13 mouse cellular contexts compared by ENCODE assay signal in the genomic region with DNA sequence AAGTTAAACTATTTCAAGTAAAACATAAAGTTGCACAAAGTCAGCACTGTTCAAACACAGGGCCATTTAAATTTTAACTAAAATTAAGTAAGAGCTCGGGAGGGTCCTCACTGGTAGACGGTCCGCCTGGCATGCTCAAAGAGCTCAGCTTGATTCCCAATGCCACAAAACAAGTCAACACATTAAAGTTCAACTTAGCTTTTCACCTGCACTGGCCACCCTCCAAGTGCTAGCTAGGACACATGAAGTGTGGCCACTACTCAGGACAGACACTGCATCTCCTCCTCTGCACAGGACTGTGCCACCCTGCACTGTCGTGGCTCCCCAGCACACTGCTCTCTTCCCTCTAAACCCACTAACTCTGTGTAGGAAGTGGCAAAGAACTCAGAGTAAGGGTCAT. TPM values are rescaled to one million over a fixed set of nuclear protein-coding genes. Genes with fewer than 3 reads are reported as not detected.
A peak's percentile ranks its signal among the peaks of the same experiment; 100 is the strongest.
DNase-seq lines count a peak whose midpoint lies in the region; ATAC-seq and TF ChIP-seq lines count a peak whose summit lies in the region.
"Had no signal": no experiment of that assay in that cellular context is flagged by ENCODE, and none has a peak within 500 bp of the region (broad histone marks: within the 10 kb centered on the region; RNA-seq: fewer than 3 reads in every experiment).

No protein-coding gene starts in this region.

- H3K36me3 ChIP-seq in liver, adult 2 months (ENCODE audit: control insufficient read depth, insufficient read depth, low read length), result no peaks in the 10 kb centered on the region
- no peaks in the 10 kb centered on the region for H3K36me3 ChIP-seq in kidney, postnatal 0 days (ENCODE audit: insufficient read depth, low read length)
- no peaks in the 10 kb centered on the region for H3K36me3 ChIP-seq in liver, embryonic 16.5 days (ENCODE audit: control insufficient read depth, insufficient read depth)

- H3K27ac ChIP-seq in liver, adult 2 months (replicated peaks; ENCODE audit: insufficient read depth, low read depth, low read length), result peak overlapping the region; percentile 79
- H3K27ac ChIP-seq in kidney, postnatal 0 days, result peak overlapping the region; percentile 13; the same call in 1 of the 2 replicates
- H3K27ac ChIP-seq in liver, embryonic 16.5 days (ENCODE audit: low read length), result peak overlapping the region; percentile 79
- H3K27ac ChIP-seq: embryonic facial prominence, embryonic 15.5 days; midbrain, embryonic 13.5 days had no signal

- H3K4me2 ChIP-seq in kidney, postnatal 0 days (ENCODE audit: low read length), result peak overlapping the region; percentile 10; the same call in 1 of the 2 replicates
- peak overlapping the region; percentile 29 for H3K4me2 ChIP-seq in liver, embryonic 16.5 days (ENCODE audit: low read depth, low read length)
- H3K4me2 ChIP-seq: embryonic facial prominence, embryonic 15.5 days; midbrain, embryonic 13.5 days had no signal

- WGBS in liver, adult 2 months, result 9% methylated on average over 4 of the region's 4 CpGs
- WGBS in kidney, postnatal 0 days, result 49% methylated on average over 4 of the region's 4 CpGs
- WGBS in liver, embryonic 16.5 days (ENCODE audit: insufficient replicate concordance), result 59% methylated on average over 4 of the region's 4 CpGs

- H3K79me2 ChIP-seq in liver, adult 2 months (ENCODE audit: control insufficient read depth, insufficient read depth, low read length), result peaks cover 55% of the 10 kb centered on the region

- peak overlapping the region; percentile 27 for H3K9ac ChIP-seq in liver, adult 2 months (ENCODE audit: low read depth, low read length)
- H3K9ac ChIP-seq in kidney, postnatal 0 days (ENCODE audit: low read depth, low read length), result no peak overlapping the region
- H3K9ac ChIP-seq in liver, embryonic 16.5 days (ENCODE audit: low read depth, low read length), result no peak overlapping the region
- H3K9ac ChIP-seq: embryonic facial prominence, embryonic 15.5 days had no signal

- no peaks in the 10 kb centered on the region for H3K9me3 ChIP-seq in kidney, postnatal 0 days (replicated peaks; ENCODE audit: low read length)
- H3K9me3 ChIP-seq in liver, embryonic 16.5 days (replicated peaks; ENCODE audit: control insufficient read depth, low read length), result no peaks in the 10 kb centered on the region
- H3K9me3 ChIP-seq: embryonic facial prominence, embryonic 15.5 days; midbrain, embryonic 13.5 days had no signal

- TF ChIP-seq POLR2A in liver, adult 2 months (IDR thresholded peaks at IDR 0.05; ENCODE audit: extremely low read depth, insufficient read depth, low read length), result no peak

- H3K4me3 ChIP-seq in liver, adult 2 months (ENCODE audit: insufficient read depth, low read depth, low read length), result no peak overlapping the region
- H3K4me3 ChIP-seq in kidney, postnatal 0 days (replicated peaks; ENCODE audit: low read depth, low read length), result no peak overlapping the region
- H3K4me3 ChIP-seq in liver, embryonic 16.5 days (ENCODE audit: low read depth, low read length), result no peak overlapping the region
- H3K4me3 ChIP-seq: embryonic facial prominence, embryonic 15.5 days; midbrain, embryonic 13.5 days had no signal

- TF ChIP-seq CTCF in liver, adult 2 months (IDR thresholded peaks at IDR 0.05; ENCODE audit: low read depth, low read length), result no peak
- TF ChIP-seq CTCF in kidney, postnatal 0 days (IDR thresholded peaks at IDR 0.05; ENCODE audit: low read depth), result no peak

- peaks cover 63% of the 10 kb centered on the region for H3K4me1 ChIP-seq in liver, adult 2 months (ENCODE audit: control insufficient read depth, insufficient read depth, low read length)
- peaks cover 40% of the 10 kb centered on the region; the same call in 1 of the 2 replicates for H3K4me1 ChIP-seq in kidney, postnatal 0 days (replicated peaks; ENCODE audit: insufficient read depth, low read length)
- H3K4me1 ChIP-seq in liver, embryonic 16.5 days (ENCODE audit: control insufficient read depth, low read depth, low read length), result peaks cover 49% of the 10 kb centered on the region

- H3K27me3 ChIP-seq in liver, adult 2 months (ENCODE audit: control insufficient read depth, insufficient read depth, low read length), result no peaks in the 10 kb centered on the region
- no peaks in the 10 kb centered on the region for H3K27me3 ChIP-seq in kidney, postnatal 0 days (ENCODE audit: insufficient read depth, low read length)
- H3K27me3 ChIP-seq in liver, embryonic 16.5 days (ENCODE audit: control insufficient read depth, insufficient read depth, low read depth, low read length), result no peaks in the 10 kb centered on the region
- H3K27me3 ChIP-seq: embryonic facial prominence, embryonic 15.5 days; midbrain, embryonic 13.5 days had no signal

- peak; percentile 98 for DNase-seq in liver, adult 2 months (ENCODE audit: extremely low read depth, low read depth, low spot score)
- DNase-seq in liver, result no peak
- DNase-seq in kidney, adult 18-20 months, result peak; percentile 81
- no peak for DNase-seq in kidney, postnatal 0 days (ENCODE audit: low spot score)
- no peak for DNase-seq in frontal cortex, postnatal 14 days (ENCODE audit: low spot score in 2 of 2)
- DNase-seq in urinary bladder, postnatal 4 days (ENCODE audit: low spot score in 2 of 2), result no peak
- DNase-seq in left cerebral cortex, adult 9 months (ENCODE audit: low spot score in 2 of 2), result no peak
- DNase-seq: adrenal gland, postnatal 25 days; cerebellum, adult 2 months; right cerebral cortex, postnatal 4 days had no signal

- peak; percentile 47; the same call in 1 of the 2 replicates for ATAC-seq in kidney, postnatal 0 days (replicated peaks; ENCODE audit: low FRiP score, low read depth)
- ATAC-seq in liver, embryonic 16.5 days (ENCODE audit: low read depth), result peak; percentile 69
- ATAC-seq: midbrain, embryonic 13.5 days had no signal

RNA-seq across cellular contexts. Expression of gene Nsun2, which starts 7.7 kb away (rescaled TPM):
- total RNA-seq in liver, adult 2 months (2014; rRNA removed), result 74.1 and 81.0 TPM in 2 replicates
- polyA plus RNA-seq in liver, adult 2 months (2012; rRNA removed), result 40.5 and 48.3 TPM in 2 replicates
- 82.0 and 86.6 TPM in 2 replicates for polyA plus RNA-seq in kidney, postnatal 0 days (2015; fragmentation: Nextera tagmentation; extraction: Ambion mirVana)
- 71.2 and 77.1 TPM in 2 replicates for polyA plus RNA-seq in liver, embryonic 16.5 days (2015; fragmentation: Nextera tagmentation; extraction: Ambion mirVana)

RNA-seq across cellular contexts. Expression of gene Tent4a, which starts 8.6 kb away (rescaled TPM):
- total RNA-seq in liver, adult 2 months (2014; rRNA removed), result 8.7 and 8.9 TPM in 2 replicates
- polyA plus RNA-seq in liver, adult 2 months (2012; rRNA removed), result 9.9 and 11.0 TPM in 2 replicates
- polyA plus RNA-seq in kidney, postnatal 0 days (2015; fragmentation: Nextera tagmentation; extraction: Ambion mirVana), result 4.7 and 5.0 TPM in 2 replicates
- polyA plus RNA-seq in liver, embryonic 16.5 days (2015; fragmentation: Nextera tagmentation; extraction: Ambion mirVana), result 1.5 and 2.0 TPM in 2 replicates

Comparison
In these comparisons a context has a peak if more than half of its experiments do, and no peak if none do; other contexts are left out.
1. DNase-seq: peak in liver, adult 2 months (single experiment) and kidney, adult 18-20 months (single experiment); none in liver (single experiment), kidney, postnatal 0 days (single experiment), frontal cortex, postnatal 14 days (0 of 2), urinary bladder, postnatal 4 days (0 of 2) and left cerebral cortex, adult 9 months (0 of 2).
2. H3K27ac ChIP-seq: peak in every context shown above with its lines; median percentile 79 in liver, adult 2 months; 79 in liver, embryonic 16.5 days; 13 in kidney, postnatal 0 days.